Mouse (Mus musculus): ENCODE measurements around the gene C2cd4c. TPM values are rescaled to one million over a fixed set of nuclear protein-coding genes. Genes with fewer than 3 reads are reported as not detected.
A peak's percentile ranks its signal among the peaks of the same experiment; 100 is the strongest.

The C2cd4c gene
- polyA plus RNA-seq, 1 experiment from 2014 or later = 0.46 TPM

- H3K4me2 ChIP-seq (ENCODE audit: low read length) = no peak overlapping the region
- H3K9ac ChIP-seq (ENCODE audit: low read length) = no peak overlapping the region
- no peaks in the 10 kb centered on the region for H3K27me3 ChIP-seq (replicated peaks; ENCODE audit: control insufficient read depth, insufficient read depth, low read length)
- H3K9me3 ChIP-seq (replicated peaks; ENCODE audit: control insufficient read depth, low read length) = no peaks in the 10 kb centered on the region
- DNase-seq (ENCODE audit: low spot score) (no peak), ATAC-seq (no peak)
- no peak overlapping the region for H3K27ac ChIP-seq (ENCODE audit: low read depth, low read length)
- 76% methylated on average over 4 of the region's 4 CpGs for WGBS
- H3K4me1 ChIP-seq (ENCODE audit: control insufficient read depth, insufficient read depth, low read length) = no peaks in the 10 kb centered on the region
- no peak overlapping the region for H3K4me3 ChIP-seq (ENCODE audit: low read depth, low read length)
- no peaks in the 10 kb centered on the region for H3K36me3 ChIP-seq (ENCODE audit: control insufficient read depth, insufficient read depth, low read length)
Observed at GRCm38 (mm10) chr10:79597936-79598230, 15.9 kb downstream of the C2cd4c start.

GRCm38 (mm10) chr10:79597051-79597935 is 16.5 kb downstream of the C2cd4c start:
- DNase-seq (ENCODE audit: low spot score) (no peak), ATAC-seq (no peak)
- 31% methylated on average over 13 of the region's 13 CpGs for WGBS
- Histone ChIP-seq H3K4me2 (ENCODE audit: low read length) (no peak overlapping the region), H3K9ac (ENCODE audit: low read length) (no peak overlapping the region), H3K4me1 (ENCODE audit: control insufficient read depth, insufficient read depth, low read length) (no peaks in the 10 kb centered on the region), H3K27me3 (replicated peaks; ENCODE audit: control insufficient read depth, insufficient read depth, low read length) (no peaks in the 10 kb centered on the region), H3K27ac (ENCODE audit: low read depth, low read length) (no peak overlapping the region), H3K4me3 (ENCODE audit: low read depth, low read length) (no peak overlapping the region), H3K36me3 (ENCODE audit: control insufficient read depth, insufficient read depth, low read length) (no peaks in the 10 kb centered on the region), H3K9me3 (replicated peaks; ENCODE audit: control insufficient read depth, low read length) (no peaks in the 10 kb centered on the region)

GRCm38 (mm10) chr10:79595590-79595929 is 18.3 kb downstream of the C2cd4c start:
- ATAC-seq = no peak
- no peaks in the 10 kb centered on the region for H3K36me3 ChIP-seq (ENCODE audit: control insufficient read depth, insufficient read depth, low read length)

GRCm38 (mm10) chr10:79594872-79595589 is 18.8 kb downstream of the C2cd4c start:
- 18% methylated on average over 17 of the region's 17 CpGs for WGBS
- Histone ChIP-seq H3K4me1 (ENCODE audit: control insufficient read depth, insufficient read depth, low read length) (no peaks in the 10 kb centered on the region), H3K4me3 (ENCODE audit: low read depth, low read length) (no peak overlapping the region), H3K27me3 (replicated peaks; ENCODE audit: control insufficient read depth, insufficient read depth, low read length) (no peaks in the 10 kb centered on the region), H3K9ac (ENCODE audit: low read length) (no peak overlapping the region), H3K27ac (ENCODE audit: low read depth, low read length) (no peak overlapping the region), H3K36me3 (ENCODE audit: control insufficient read depth, insufficient read depth, low read length) (no peaks in the 10 kb centered on the region), H3K4me2 (ENCODE audit: low read length) (peak overlapping the region; percentile 17; the same call in 1 of the 2 replicates), H3K9me3 (replicated peaks; ENCODE audit: control insufficient read depth, low read length) (no peaks in the 10 kb centered on the region)
- DNase-seq (ENCODE audit: low spot score) (peak; percentile 91), ATAC-seq (peak; percentile 92)

More at GRCm38 (mm10) chr10:79595590-79595929, 18.3 kb downstream of the C2cd4c start:
- no peak for DNase-seq (ENCODE audit: low spot score)
- no peaks in the 10 kb centered on the region for H3K9me3 ChIP-seq (replicated peaks; ENCODE audit: control insufficient read depth, low read length)
- no peak overlapping the region for H3K4me3 ChIP-seq (ENCODE audit: low read depth, low read length)
- H3K27me3 ChIP-seq (replicated peaks; ENCODE audit: control insufficient read depth, insufficient read depth, low read length) = no peaks in the 10 kb centered on the region
- no peak overlapping the region for H3K9ac ChIP-seq (ENCODE audit: low read length)
- no peaks in the 10 kb centered on the region for H3K4me1 ChIP-seq (ENCODE audit: control insufficient read depth, insufficient read depth, low read length)
- no peak overlapping the region for H3K4me2 ChIP-seq (ENCODE audit: low read length)
- H3K27ac ChIP-seq (ENCODE audit: low read depth, low read length) = no peak overlapping the region
- whole genome bisulfite sequencing = 64% methylated on average over 8 of the region's 8 CpGs

- Histone ChIP-seq H3K9ac (ENCODE audit: low read length) (no peak overlapping the region), H3K4me1 (ENCODE audit: control insufficient read depth, insufficient read depth, low read length) (no peaks in the 10 kb centered on the region), H3K9me3 (replicated peaks; ENCODE audit: control insufficient read depth, low read length) (no peaks in the 10 kb centered on the region), H3K4me2 (ENCODE audit: low read length) (no peak overlapping the region), H3K4me3 (ENCODE audit: low read depth, low read length) (no peak overlapping the region), H3K36me3 (ENCODE audit: control insufficient read depth, insufficient read depth, low read length) (no peaks in the 10 kb centered on the region), H3K27ac (ENCODE audit: low read depth, low read length) (no peak overlapping the region), H3K27me3 (replicated peaks; ENCODE audit: control insufficient read depth, insufficient read depth, low read length) (no peaks in the 10 kb centered on the region)
- 62% methylated on average over 6 of the region's 6 CpGs for WGBS
- ATAC-seq (no peak), DNase-seq (ENCODE audit: low spot score) (no peak)
Observed at GRCm38 (mm10) chr10:79594111-79594510, 19.7 kb downstream of the C2cd4c start.

- WGBS = 92% methylated on average over 1 of the region's 1 CpGs
- ATAC-seq = no peak
Observed at GRCm38 (mm10) chr10:79590702-79591101, 23.1 kb downstream of the C2cd4c start.

GRCm38 (mm10) chr10:79587752-79588126 is 26.1 kb downstream of the C2cd4c start:
- ATAC-seq (no peak), DNase-seq (ENCODE audit: low spot score) (no peak)
- Histone ChIP-seq H3K9ac (ENCODE audit: low read length) (no peak overlapping the region), H3K36me3 (ENCODE audit: control insufficient read depth, insufficient read depth, low read length) (no peaks in the 10 kb centered on the region), H3K4me2 (ENCODE audit: low read length) (no peak overlapping the region), H3K27me3 (replicated peaks; ENCODE audit: control insufficient read depth, insufficient read depth, low read length) (no peaks in the 10 kb centered on the region), H3K27ac (ENCODE audit: low read depth, low read length) (no peak overlapping the region), H3K4me3 (ENCODE audit: low read depth, low read length) (no peak overlapping the region), H3K9me3 (replicated peaks; ENCODE audit: control insufficient read depth, low read length) (no peaks in the 10 kb centered on the region), H3K4me1 (ENCODE audit: control insufficient read depth, insufficient read depth, low read length) (no peaks in the 10 kb centered on the region)
- WGBS = 68% methylated on average over 4 of the region's 4 CpGs

More at GRCm38 (mm10) chr10:79590702-79591101, 23.1 kb downstream of the C2cd4c start:
- H3K9me3 ChIP-seq (replicated peaks; ENCODE audit: control insufficient read depth, low read length) = no peaks in the 10 kb centered on the region
- no peak overlapping the region for H3K27ac ChIP-seq (ENCODE audit: low read depth, low read length)
- DNase-seq (ENCODE audit: low spot score) = no peak
- H3K27me3 ChIP-seq (replicated peaks; ENCODE audit: control insufficient read depth, insufficient read depth, low read length) = no peaks in the 10 kb centered on the region
- H3K4me1 ChIP-seq (ENCODE audit: control insufficient read depth, insufficient read depth, low read length) = no peaks in the 10 kb centered on the region
- H3K9ac ChIP-seq (ENCODE audit: low read length) = no peak overlapping the region
- H3K36me3 ChIP-seq (ENCODE audit: control insufficient read depth, insufficient read depth, low read length) = no peaks in the 10 kb centered on the region
- no peak overlapping the region for H3K4me3 ChIP-seq (ENCODE audit: low read depth, low read length)
- no peak overlapping the region for H3K4me2 ChIP-seq (ENCODE audit: low read length)

GRCm38 (mm10) chr10:79587061-79587751 is 26.6 kb downstream of the C2cd4c start, which contains the start of gene Theg:
Theg (minus strand) TSS chr10:79587331.
- no peak within 1 kb of the TSS for H3K27ac ChIP-seq (ENCODE audit: low read depth, low read length)
- H3K36me3 ChIP-seq (ENCODE audit: control insufficient read depth, insufficient read depth, low read length) = no peaks in the 10 kb centered on the region
- no peak within 1 kb of the TSS for H3K9ac ChIP-seq (ENCODE audit: low read length)
- ATAC-seq (no peak), DNase-seq (ENCODE audit: low spot score) (no peak)
- H3K9me3 ChIP-seq (replicated peaks; ENCODE audit: control insufficient read depth, low read length) = no peaks in the 10 kb centered on the region
- H3K27me3 ChIP-seq (replicated peaks; ENCODE audit: control insufficient read depth, insufficient read depth, low read length) = no peaks in the 10 kb centered on the region
- no peaks in the 10 kb centered on the region for H3K4me1 ChIP-seq (ENCODE audit: control insufficient read depth, insufficient read depth, low read length)
- H3K4me3 ChIP-seq (ENCODE audit: low read depth, low read length) = no peak within 1 kb of the TSS
- H3K4me2 ChIP-seq (ENCODE audit: low read length) = no peak within 1 kb of the TSS
- WGBS = 78% methylated on average over 5 of the region's 5 CpGs
